Mouse (Mus musculus) midbrain, embryonic 11.5 days (tissue): ENCODE data around the gene Myocos. TPM values are rescaled to one million over a fixed set of nuclear protein-coding genes. Genes with fewer than 3 reads are reported as not detected.

Experiments
- ATAC-seq: fragments of 200-750 bp; cut with Nextera tagmentation; 2 replicates; pipeline ENCODE4 v1.8.0; 2017; ENCODE audit warnings: moderate TSS enrichment, moderate library complexity; ENCODE audit not compliant: low FRiP score
- DNase-seq: peaks from one replicate; pipeline ENCODE4 v3.0.0; 2015; ENCODE audit warnings: low spot score; ENCODE audit errors: missing footprints
- H3K27ac ChIP-seq: fragments of 300-500 bp; sonication (generic); 2 replicates; pipeline ENCODE4 v1.5.1; 2014; ENCODE audit warnings: low read depth, low read length
- H3K27me3 ChIP-seq: fragments of 300-500 bp; sonication (generic); 2 replicates; pipeline ENCODE4 v1.6.1; 2014; ENCODE audit warnings: mild to moderate bottlenecking, low read length, moderate library complexity, mixed read lengths; ENCODE audit not compliant: control insufficient read depth, insufficient read depth
- H3K36me3 ChIP-seq: fragments of 300-500 bp; sonication (generic); 2 replicates; pipeline ENCODE4 v1.6.1; 2014; ENCODE audit warnings: mild to moderate bottlenecking, low read length, moderate library complexity, mixed read lengths; ENCODE audit not compliant: control insufficient read depth, insufficient read depth
- H3K4me1 ChIP-seq: fragments of 300-500 bp; sonication (generic); 2 replicates; pipeline ENCODE4 v1.6.1; 2014; ENCODE audit warnings: low read length; ENCODE audit not compliant: control insufficient read depth, insufficient read depth
- H3K4me2 ChIP-seq: fragments of 300-500 bp; sonication (generic); 2 replicates; pipeline ENCODE4 v1.6.1; 2014; ENCODE audit warnings: mild to moderate bottlenecking, moderate library complexity
- H3K4me3 ChIP-seq: fragments of 300-500 bp; sonication (generic); 2 replicates; pipeline ENCODE4 v1.5.1; 2014; ENCODE audit warnings: low read depth, low read length
- H3K9ac ChIP-seq: fragments of 300-500 bp; sonication (generic); 2 replicates; pipeline ENCODE4 v1.6.1; 2014; ENCODE audit warnings: low read length
- H3K9me3 ChIP-seq: fragments of 300-500 bp; sonication (generic); 2 replicates; pipeline ENCODE4 v1.6.1; 2016; ENCODE audit warnings: low read length; ENCODE audit not compliant: control insufficient read depth
- WGBS: fragments of 180-500 bp; shearing (Covaris S2); extraction: QIAGEN DNeasy Blood & Tissue Kit; methylation state at CpG from one replicate; pipeline ENCODE4 v1.1.7; 2014; 5-methylcytosine and 5-hydroxymethylcytosine counted together
- microRNA-seq: library from miRNA; unstranded; fragments of <30 nt; microRNA quantifications from one replicate; pipeline ENCODE4, GENCODE M21; 2017
- polyA plus RNA-seq: library from polyadenylated mRNA; unstranded; fragments of >200 nt; fragmentation: Nextera tagmentation; extraction: Ambion mirVana; gene quantifications from 2 replicates; pipeline ENCODE4 v1.2.1, GENCODE M21; 2014

The Myocos gene
- polyA plus RNA-seq, 1 experiment from 2014 or later, result not detected

GRCm38 (mm10) chr1:162599617-162600016 is 58.4 kb downstream of the Myocos start:
- ATAC-seq (no peak), DNase-seq (no peak)
- H3K9me3 ChIP-seq, result no peaks in the 10 kb centered on the region
- H3K4me2 ChIP-seq, result no peak overlapping the region
- H3K36me3 ChIP-seq, result 0 out of 2 replicates have a peak, but pooled peaks cover 2% of the 10 kb centered on the region
- H3K9ac ChIP-seq, result no peak overlapping the region
- no peak overlapping the region for H3K4me3 ChIP-seq
- H3K4me1 ChIP-seq, result no peaks in the 10 kb centered on the region
- no peaks in the 10 kb centered on the region for H3K27me3 ChIP-seq
- no peak overlapping the region for H3K27ac ChIP-seq
- 91% methylated on average over 5 of the region's 5 CpGs for WGBS

- Histone ChIP-seq H3K9ac (no peak overlapping the region), H3K9me3 (no peaks in the 10 kb centered on the region), H3K4me3 (no peak overlapping the region), H3K36me3 (0 out of 2 replicates have a peak, but pooled peaks cover 2% of the 10 kb centered on the region), H3K27ac (no peak overlapping the region), H3K4me2 (no peak overlapping the region), H3K27me3 (no peaks in the 10 kb centered on the region), H3K4me1 (no peaks in the 10 kb centered on the region)
- DNase-seq (no peak), ATAC-seq (no peak)
- WGBS, result 93% methylated on average over 3 of the region's 3 CpGs
Observed at GRCm38 (mm10) chr1:162597379-162598102, 60.5 kb downstream of the Myocos start.

Small RNAs within 50 kb of the gene (microRNA-seq; reads per million reads assigned to microRNA genes)
- gene Gm27616, result not detected

Other genes with a start within 250 kb of the Myocos start
- gene Dnm3, start 180.2 kb downstream of the Myocos start, polyA plus RNA-seq, result 5.6 and 5.9 TPM in 2 replicates
- gene Mettl13, start 109.7 kb downstream of the Myocos start, polyA plus RNA-seq, result 12.7 and 13.9 TPM in 2 replicates
- gene Vamp4, start 87.7 kb downstream of the Myocos start, polyA plus RNA-seq, result 64.4 and 68.2 TPM in 2 replicates
- gene Myoc, start 19.1 kb downstream of the Myocos start, polyA plus RNA-seq, result not detected in 2 replicates
- gene Prrc2c, start 82.3 kb upstream of the Myocos start, polyA plus RNA-seq, result 151 and 163 TPM in 2 replicates
- gene Fmo4, start 155.8 kb upstream of the Myocos start, polyA plus RNA-seq, result 0.85 and 0.86 TPM in 2 replicates
- 26.5 and 30.8 TPM in 2 replicates for gene Fmo1, start 208.4 kb upstream of the Myocos start, polyA plus RNA-seq
- gene Fmo2, start 240.5 kb upstream of the Myocos start, polyA plus RNA-seq, result not detected in 2 replicates